Mouse (Mus musculus) embryonic facial prominence, embryonic 10.5 days (tissue): ENCODE results near the gene Pusl1. TPM values are rescaled to one million over a fixed set of nuclear protein-coding genes. Genes with fewer than 3 reads are reported as not detected.

ENCODE experiments used
- DNase-seq: peaks from one replicate; pipeline ENCODE4 v3.0.0-alpha.2; 2017; ENCODE audit warnings: low spot score
- H3K27ac ChIP-seq: fragments of 300-500 bp; sonication (generic); replicated peaks from 2 replicates; pipeline ENCODE4 v1.5.1; 2016; ENCODE audit warnings: mild to moderate bottlenecking
- H3K27me3 ChIP-seq: fragments of 300-500 bp; sonication (generic); replicated peaks from 2 replicates; pipeline ENCODE4 v1.6.1; 2016; ENCODE audit warnings: low read depth, mild to moderate bottlenecking; ENCODE audit not compliant: poor library complexity, severe bottlenecking
- H3K36me3 ChIP-seq: fragments of 300-500 bp; sonication (generic); replicated peaks from 2 replicates; pipeline ENCODE4 v1.6.1; 2016; ENCODE audit warnings: mild to moderate bottlenecking, moderate library complexity
- H3K4me1 ChIP-seq: fragments of 300-500 bp; sonication (generic); 2 replicates; pipeline ENCODE4 v1.6.1; 2016
- H3K4me3 ChIP-seq: fragments of 300-500 bp; sonication (generic); 2 replicates; pipeline ENCODE4 v1.5.1; 2016; ENCODE audit warnings: mild to moderate bottlenecking, moderate library complexity
- H3K9me3 ChIP-seq: fragments of 300-500 bp; sonication (generic); 2 replicates; pipeline ENCODE4 v1.6.1; 2016; ENCODE audit warnings: mild to moderate bottlenecking
- WGBS: fragments of 180-500 bp; shearing (Covaris S2); methylation state at CpG from one replicate; pipeline ENCODE4 v1.1.7; 2016; 5-methylcytosine and 5-hydroxymethylcytosine counted together
- polyA plus RNA-seq: library from polyadenylated mRNA; unstranded; fragments of >200 nt; fragmentation: Nextera tagmentation; extraction: Ambion mirVana; gene quantifications from 2 replicates; pipeline ENCODE4 v1.2.1, GENCODE M21; 2016

Pusl1 gene
- polyA plus RNA-seq, 1 experiment from 2014 or later: 52.7 TPM

- H3K27me3 ChIP-seq: no peaks in the 10 kb centered on the region
- no peak overlapping the region for H3K27ac ChIP-seq
- peaks cover 47% of the 10 kb centered on the region for H3K36me3 ChIP-seq
- H3K4me3 ChIP-seq: 0 out of 2 replicates have a peak overlapping the region, but pooled peaks have one; percentile 2
- no peaks in the 10 kb centered on the region for H3K9me3 ChIP-seq
- DNase-seq: no peak
- WGBS: 92% methylated on average over 4 of the region's 4 CpGs
- peaks cover 37% of the 10 kb centered on the region for H3K4me1 ChIP-seq
These were observed 4.2 kb upstream of the Pusl1 start for GRCm38 (mm10) chr4:155895826-155896225.

- H3K36me3 ChIP-seq: peaks cover 42% of the 10 kb centered on the region
- no peak overlapping the region for H3K27ac ChIP-seq
- no peaks in the 10 kb centered on the region for H3K9me3 ChIP-seq
- H3K27me3 ChIP-seq: no peaks in the 10 kb centered on the region
- peaks cover 43% of the 10 kb centered on the region for H3K4me1 ChIP-seq
- H3K4me3 ChIP-seq: peak overlapping the region; percentile 96; the same call in 1 of the 2 replicates
- DNase-seq: no peak
- WGBS: 49% methylated on average over 6 of the region's 6 CpGs
These were observed 3.6 kb upstream of the Pusl1 start for GRCm38 (mm10) chr4:155895216-155895615.

GRCm38 (mm10) chr4:155894311-155894881, 2.8 kb upstream of the Pusl1 start:
- WGBS: 40% methylated on average over 8 of the region's 8 CpGs
- Histone ChIP-seq H3K27me3 (no peaks in the 10 kb centered on the region), H3K4me1 (peaks cover 47% of the 10 kb centered on the region), H3K36me3 (peaks cover 42% of the 10 kb centered on the region), H3K4me3 (peak overlapping the region; percentile 96), H3K9me3 (no peaks in the 10 kb centered on the region), H3K27ac (no peak overlapping the region; the same call in 1 of the 2 replicates)
- DNase-seq: no peak

GRCm38 (mm10) chr4:155893212-155893690, 1.7 kb upstream of the Pusl1 start:
- Histone ChIP-seq H3K4me1 (peaks cover 47% of the 10 kb centered on the region), H3K4me3 (peak overlapping the region; percentile 96), H3K9me3 (no peaks in the 10 kb centered on the region), H3K36me3 (peaks cover 42% of the 10 kb centered on the region), H3K27ac (0 out of 2 replicates have a peak overlapping the region, but pooled peaks have one; percentile 90), H3K27me3 (no peaks in the 10 kb centered on the region)
- WGBS: 73% methylated on average over 8 of the region's 8 CpGs
- no peak for DNase-seq

- H3K4me3 ChIP-seq: peak overlapping the region; percentile 96
- H3K4me1 ChIP-seq: peaks cover 47% of the 10 kb centered on the region
- peak overlapping the region; percentile 90 for H3K27ac ChIP-seq
- no peaks in the 10 kb centered on the region for H3K27me3 ChIP-seq
- DNase-seq: peak; percentile 65
- 6% methylated on average over 37 of the region's 37 CpGs for WGBS
- H3K9me3 ChIP-seq: no peaks in the 10 kb centered on the region
- peaks cover 43% of the 10 kb centered on the region for H3K36me3 ChIP-seq
These were observed 1.0 kb upstream of the Pusl1 start for GRCm38 (mm10) chr4:155892438-155893211.

GRCm38 (mm10) chr4:155892017-155892416, 436 bp upstream of the Pusl1 start:
- peak; percentile 90 for DNase-seq
- Histone ChIP-seq H3K9me3 (no peaks in the 10 kb centered on the region), H3K27ac (peak overlapping the region; percentile 90), H3K4me3 (peak overlapping the region; percentile 96), H3K4me1 (peaks cover 47% of the 10 kb centered on the region), H3K36me3 (peaks cover 47% of the 10 kb centered on the region), H3K27me3 (no peaks in the 10 kb centered on the region)
- under 1% methylated on average over 56 of the region's 56 CpGs for WGBS

- WGBS: under 1% methylated on average over 34 of the region's 34 CpGs
- DNase-seq: no peak
- H3K27ac ChIP-seq: peak overlapping the region; percentile 90
These were observed 540 bp downstream of the Pusl1 start for GRCm38 (mm10) chr4:155891011-155891471.

GRCm38 (mm10) chr4:155889316-155889715, 2.3 kb downstream of the Pusl1 start:
- no peaks in the 10 kb centered on the region for H3K9me3 ChIP-seq
- H3K36me3 ChIP-seq: peaks cover 58% of the 10 kb centered on the region
- H3K27ac ChIP-seq: no peak overlapping the region
- H3K4me1 ChIP-seq: peaks cover 35% of the 10 kb centered on the region
- H3K27me3 ChIP-seq: no peaks in the 10 kb centered on the region
- no peak for DNase-seq
- 84% methylated on average over 5 of the region's 5 CpGs for WGBS
- peak overlapping the region; percentile 96; the same call in 1 of the 2 replicates for H3K4me3 ChIP-seq

More at GRCm38 (mm10) chr4:155891011-155891471, 540 bp downstream of the Pusl1 start:
- H3K4me1 ChIP-seq: peaks cover 47% of the 10 kb centered on the region
- no peaks in the 10 kb centered on the region for H3K27me3 ChIP-seq
- H3K36me3 ChIP-seq: peaks cover 47% of the 10 kb centered on the region
- no peaks in the 10 kb centered on the region for H3K9me3 ChIP-seq
- peak overlapping the region; percentile 96 for H3K4me3 ChIP-seq

GRCm38 (mm10) chr4:155888181-155888580, 3.4 kb downstream of the Pusl1 start:
- Histone ChIP-seq H3K27me3 (no peaks in the 10 kb centered on the region), H3K36me3 (peaks cover 69% of the 10 kb centered on the region), H3K4me3 (no peak overlapping the region), H3K9me3 (no peaks in the 10 kb centered on the region), H3K4me1 (peaks cover 23% of the 10 kb centered on the region), H3K27ac (no peak overlapping the region)
- DNase-seq: no peak
- WGBS: 95% methylated on average over 9 of the region's 9 CpGs

- H3K9me3 ChIP-seq: no peaks in the 10 kb centered on the region
- H3K27ac ChIP-seq: no peak overlapping the region
- WGBS: 87% methylated on average over 10 of the region's 10 CpGs
- no peak for DNase-seq
- H3K27me3 ChIP-seq: no peaks in the 10 kb centered on the region
- H3K4me1 ChIP-seq: peaks cover 18% of the 10 kb centered on the region
- no peak overlapping the region for H3K4me3 ChIP-seq
- peaks cover 75% of the 10 kb centered on the region for H3K36me3 ChIP-seq
These were observed 3.9 kb downstream of the Pusl1 start for GRCm38 (mm10) chr4:155887674-155888073.

GRCm38 (mm10) chr4:155886330-155886729, 5.3 kb downstream of the Pusl1 start:
- WGBS: 92% methylated on average over 5 of the region's 5 CpGs
- peaks cover 84% of the 10 kb centered on the region for H3K36me3 ChIP-seq
- DNase-seq: no peak

GRCm38 (mm10) chr4:155883587-155883986, 8.0 kb downstream of the Pusl1 start:
- Histone ChIP-seq H3K27me3 (no peaks in the 10 kb centered on the region), H3K9me3 (no peaks in the 10 kb centered on the region), H3K36me3 (peaks cover 89% of the 10 kb centered on the region), H3K27ac (no peak overlapping the region), H3K4me1 (no peaks in the 10 kb centered on the region), H3K4me3 (no peak overlapping the region)
- 85% methylated on average over 3 of the region's 3 CpGs for whole genome bisulfite sequencing
- DNase-seq: no peak

More at GRCm38 (mm10) chr4:155886330-155886729, 5.3 kb downstream of the Pusl1 start:
- Histone ChIP-seq H3K27ac (no peak overlapping the region), H3K4me1 (peaks cover 14% of the 10 kb centered on the region), H3K9me3 (no peaks in the 10 kb centered on the region), H3K4me3 (no peak overlapping the region), H3K27me3 (no peaks in the 10 kb centered on the region)
